Mouse (Mus musculus): ENCODE data around the gene 4932415D10Rik. TPM values are rescaled to one million over a fixed set of nuclear protein-coding genes. Genes with fewer than 3 reads are reported as not detected.

4932415D10Rik gene
- polyA plus RNA-seq, 1 experiment from 2014 or later, result not detected

Other genes with a start within 250 kb of the 4932415D10Rik start
- gene BC024063, start 233.2 kb downstream of the 4932415D10Rik start, polyA plus RNA-seq (2015; fragmentation: Nextera tagmentation; extraction: Ambion mirVana), result 6.1 and 7.4 TPM in 2 replicates
- 11.0 and 13.5 TPM in 2 replicates for gene AU041133, start 188.6 kb downstream of the 4932415D10Rik start, polyA plus RNA-seq (2015; fragmentation: Nextera tagmentation; extraction: Ambion mirVana)
- 28.1 and 29.2 TPM in 2 replicates for gene Zfp938, start 75.3 kb downstream of the 4932415D10Rik start, polyA plus RNA-seq (2015; fragmentation: Nextera tagmentation; extraction: Ambion mirVana)
- gene Gm4924, start 37.7 kb upstream of the 4932415D10Rik start, polyA plus RNA-seq (2015; fragmentation: Nextera tagmentation; extraction: Ambion mirVana), result 15.0 and 20.9 TPM in 2 replicates
- not detected in 2 replicates for gene Gm1553, start 176.0 kb upstream of the 4932415D10Rik start, polyA plus RNA-seq (2015; fragmentation: Nextera tagmentation; extraction: Ambion mirVana)